Mouse (Mus musculus) kidney, postnatal 4 days (tissue): ENCODE measurements around the gene Ankrd2.
"Not testable (repeated sequence)": the region's sequence is repeated elsewhere in the genome, so short reads cannot be mapped to it uniquely, and the experiment has no call there.

Source experiments
- DNase-seq, 2 experiments: peaks; one replicate each; pipeline ENCODE4 v3.0.0; 2021; ENCODE audit warnings: mixed read lengths in 2 of 2

Ankrd2 gene

GRCm38 (mm10) chr19:42056719-42057409 is 21.1 kb downstream of the Ankrd2 start:
- DNase-seq: no peak

DNA sequence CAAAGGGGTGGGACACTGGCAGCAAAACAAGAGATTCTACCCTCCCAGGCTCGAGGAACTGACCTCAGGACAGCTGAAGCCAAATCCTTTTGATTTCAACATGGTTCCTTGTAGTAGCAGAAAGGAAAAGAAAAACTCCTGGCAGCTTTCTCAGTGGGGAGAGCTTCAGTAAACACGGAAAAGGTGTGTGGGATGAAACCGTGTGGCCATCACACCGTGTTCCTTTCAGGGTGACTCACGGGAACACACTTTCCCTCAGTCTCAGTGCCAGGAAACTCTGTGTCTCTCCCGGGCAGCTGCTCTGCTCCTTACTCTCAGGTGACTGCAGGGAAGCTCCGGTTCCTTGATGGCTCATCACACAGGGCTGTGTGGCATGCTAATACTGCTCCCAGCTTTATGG is 22.6 kb downstream of the Ankrd2 start:
- DNase-seq: no peak

DNA sequence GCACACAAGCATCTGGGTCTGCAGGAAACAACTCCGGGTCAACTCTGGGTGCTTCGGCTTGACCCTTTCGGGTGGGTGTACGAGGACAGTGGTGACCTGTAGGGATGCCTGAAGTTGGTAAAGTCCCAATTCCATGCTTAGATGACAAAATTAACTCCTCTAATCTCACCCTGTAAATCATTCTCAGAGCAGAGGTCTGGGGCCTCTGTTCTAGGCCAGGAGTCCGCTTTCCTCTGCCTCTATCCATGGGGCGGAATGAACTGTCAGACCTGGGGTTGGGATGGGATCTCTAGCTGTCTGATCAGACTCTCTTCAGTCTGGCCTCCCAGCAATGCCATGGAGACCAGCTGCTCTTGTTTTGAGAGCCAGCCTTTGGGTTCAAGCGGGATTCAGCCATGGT is 25.6 kb downstream of the Ankrd2 start:
- DNase-seq: peak in 1 of 2 experiments; percentile 40

DNA sequence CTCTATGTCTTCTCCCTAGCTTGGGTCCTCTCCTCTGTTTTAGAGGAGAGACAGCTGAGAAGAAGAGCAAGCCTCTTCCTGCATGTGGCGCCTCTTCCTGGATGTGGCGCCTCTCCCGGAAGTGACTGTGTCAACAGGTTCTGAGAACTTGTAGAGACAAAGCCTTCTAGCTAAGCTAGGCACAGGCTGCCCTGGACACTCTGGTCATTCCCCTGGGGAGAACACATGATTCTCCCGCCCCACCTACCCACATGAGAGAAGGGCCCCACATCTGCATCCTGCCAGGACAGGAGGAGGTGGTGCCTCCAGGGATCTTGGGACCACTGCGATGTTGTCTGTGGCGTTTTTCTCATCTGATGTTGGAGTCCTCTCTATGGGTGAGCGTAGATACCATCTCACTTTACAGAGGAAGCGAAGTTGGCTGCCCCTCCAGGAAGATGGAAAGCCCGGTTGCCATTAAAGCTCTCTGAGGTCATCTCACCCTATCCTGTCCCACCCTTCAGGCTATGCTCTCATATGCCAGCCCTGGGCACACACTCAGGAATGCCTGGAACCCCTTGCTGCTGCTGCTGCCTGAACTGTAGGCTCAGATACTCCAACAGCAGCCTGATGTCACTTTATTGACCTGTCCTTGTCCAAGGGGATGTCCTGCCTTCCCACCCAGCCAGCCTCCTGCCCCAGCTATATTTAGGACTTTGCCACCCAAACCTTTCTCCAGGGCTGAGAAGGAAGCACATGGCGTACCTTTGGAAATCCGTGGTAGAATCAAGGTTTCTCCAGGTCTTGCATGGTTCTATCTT is 32.8 kb downstream of the Ankrd2 start:
- DNase-seq: no peak

- peak in 1 of 2 experiments; percentile 63 for DNase-seq
Measured at GRCm38 (mm10) chr19:42069241-42069525, 33.4 kb downstream of the Ankrd2 start.

DNA sequence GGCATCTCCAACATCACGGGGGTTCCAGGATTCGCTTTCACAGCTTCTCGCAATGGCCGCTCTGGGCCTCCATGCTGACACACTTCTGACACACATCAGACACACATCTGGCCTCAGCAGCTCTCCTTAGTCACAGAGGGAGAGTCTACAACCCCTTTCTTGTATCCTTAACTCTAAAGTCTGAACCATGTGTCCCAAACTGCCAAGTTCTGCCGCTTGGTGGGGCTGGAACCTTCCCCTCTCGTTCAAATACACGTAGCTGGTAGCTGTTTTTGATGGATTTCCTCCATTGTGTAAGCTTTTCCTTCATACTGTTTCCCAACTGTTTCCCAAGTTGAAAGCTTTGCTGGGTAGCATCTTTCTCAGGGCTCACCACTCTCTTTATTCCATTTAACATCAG is 35.4 kb downstream of the Ankrd2 start:
- DNase-seq: no peak

- DNase-seq: peak in 1 of 2 experiments; percentile 22
Measured at GRCm38 (mm10) chr19:42071886-42072608, 36.2 kb downstream of the Ankrd2 start.

- peak; percentile 47 to 64 for DNase-seq
Measured at GRCm38 (mm10) chr19:42072802-42073201, 37.0 kb downstream of the Ankrd2 start.

GRCm38 (mm10) chr19:42075051-42075450 is 39.3 kb downstream of the Ankrd2 start:
- no peak for DNase-seq

DNA sequence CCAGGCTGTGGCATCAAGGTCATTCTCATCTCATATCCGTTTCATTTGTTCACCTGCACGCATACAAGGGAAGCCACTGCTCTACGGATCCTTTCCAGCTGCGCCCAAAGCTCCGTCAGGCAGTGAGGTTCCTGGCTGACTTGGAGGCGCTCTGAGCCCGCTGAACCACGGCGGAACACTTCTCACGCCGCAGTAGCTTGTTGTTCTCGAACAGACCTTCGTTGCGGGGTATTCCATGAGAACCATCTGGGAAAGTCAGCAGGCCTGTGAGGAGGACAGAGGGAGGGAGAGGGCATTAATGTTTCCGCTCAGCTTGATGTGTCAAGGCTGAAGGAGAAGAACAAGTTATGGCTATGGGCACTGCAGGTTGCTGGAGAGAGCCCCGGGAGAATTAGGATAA is 40.2 kb downstream of the Ankrd2 start:
- no peak for DNase-seq

GRCm38 (mm10) chr19:42078566-42078965 is 42.8 kb downstream of the Ankrd2 start:
- DNase-seq: no peak

- no peak for DNase-seq
Measured at GRCm38 (mm10) chr19:42079006-42079405, 43.2 kb downstream of the Ankrd2 start.

DNA sequence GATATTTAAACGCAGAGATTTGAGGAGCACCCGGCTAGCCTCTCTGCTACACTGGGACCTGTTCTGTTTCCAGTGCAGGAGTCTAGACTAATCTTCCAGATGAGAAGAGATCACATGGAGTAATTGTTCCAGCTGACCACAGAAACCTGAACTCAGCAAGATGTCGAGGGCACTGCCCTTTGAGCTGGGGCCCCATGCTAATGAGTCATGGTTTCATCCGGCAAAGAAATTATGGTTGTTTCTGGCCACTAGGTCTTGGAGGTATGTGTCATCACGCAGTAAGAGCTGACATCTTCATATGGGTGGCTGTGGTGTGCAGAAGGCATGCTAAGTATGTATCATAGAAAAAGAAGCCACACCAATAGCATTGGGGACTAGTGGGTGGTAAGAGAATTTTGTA is 44.1 kb downstream of the Ankrd2 start:
- DNase-seq: no peak

DNA sequence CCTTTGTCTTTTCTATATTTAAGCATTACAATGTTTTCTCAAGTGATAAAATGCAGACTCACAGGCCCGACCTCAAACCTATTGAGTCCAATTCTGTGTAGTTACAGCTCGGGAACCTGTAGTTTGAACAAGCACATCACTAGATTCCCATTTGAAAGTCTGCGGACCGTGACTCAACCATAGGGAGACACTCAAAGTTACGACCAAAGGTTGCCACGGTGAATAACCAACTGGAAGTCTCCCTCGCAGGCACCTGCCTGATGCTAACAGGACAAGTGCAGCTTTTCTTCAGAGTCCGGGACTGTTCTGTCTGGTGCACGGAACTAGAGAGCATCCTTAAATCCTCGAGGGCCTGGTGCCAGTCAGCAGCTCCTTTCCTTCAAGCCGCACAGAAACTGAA is 44.7 kb downstream of the Ankrd2 start:
- peak in 1 of 2 experiments; percentile 29 for DNase-seq

GRCm38 (mm10) chr19:42081613-42082012 is 45.8 kb downstream of the Ankrd2 start:
- DNase-seq: not testable (repeated sequence)

- no peak for DNase-seq
Measured at GRCm38 (mm10) chr19:42085690-42086089, 49.9 kb downstream of the Ankrd2 start.

GRCm38 (mm10) chr19:42086166-42086565 is 50.4 kb downstream of the Ankrd2 start, which contains the start of gene Morn4:
Gene Morn4, minus strand, starts transcription at chr19:42086357.
- DNase-seq: peak; percentile 91 to 95

- peak; percentile 61 to 74 for DNase-seq
Measured at GRCm38 (mm10) chr19:42089103-42089747, 53.4 kb downstream of the Ankrd2 start.

GRCm38 (mm10) chr19:42089748-42090595 is 54.2 kb downstream of the Ankrd2 start, which contains the start of gene Pi4k2a:
Gene Pi4k2a, plus strand, starts transcription at chr19:42090470.
- peak; percentile 98 to 99 for DNase-seq

GRCm38 (mm10) chr19:42090637-42091141 is 54.9 kb downstream of the Ankrd2 start:
- DNase-seq: no peak
